Mouse (Mus musculus) liver, embryonic 13.5 days (tissue): Measurements from ENCODE around the gene Acot7. TPM values are rescaled to one million over a fixed set of nuclear protein-coding genes. Genes with fewer than 3 reads are reported as not detected.

Experiments used
- ATAC-seq: fragments of 200-750 bp; cut with Nextera tagmentation; 2 replicates; pipeline ENCODE4 v1.8.0; 2017; ENCODE audit warnings: low read depth, mild to moderate bottlenecking, moderate number of reproducible peaks, moderate library complexity
- DNase-seq: peaks from one replicate; pipeline ENCODE4 v3.0.0; 2022
- H3K27ac ChIP-seq: fragments of 300-500 bp; sonication (generic); 2 replicates; pipeline ENCODE4 v1.5.1; 2015; ENCODE audit warnings: moderate library complexity, mild to moderate bottlenecking, inconsistent platforms
- H3K27me3 ChIP-seq: fragments of 300-500 bp; sonication (generic); 2 replicates; pipeline ENCODE4 v1.6.1; 2015; ENCODE audit warnings: mild to moderate bottlenecking, inconsistent platforms
- H3K36me3 ChIP-seq: fragments of 300-500 bp; sonication (generic); 2 replicates; pipeline ENCODE4 v1.6.1; 2015; ENCODE audit warnings: mild to moderate bottlenecking, inconsistent platforms
- H3K4me1 ChIP-seq: fragments of 300-500 bp; sonication (generic); replicated peaks from 2 replicates; pipeline ENCODE4 v1.6.1; 2015; ENCODE audit warnings: inconsistent platforms
- H3K4me2 ChIP-seq: fragments of 300-500 bp; sonication (generic); 2 replicates; pipeline ENCODE4 v1.6.1; 2015; ENCODE audit warnings: inconsistent platforms, mild to moderate bottlenecking, moderate library complexity
- H3K4me3 ChIP-seq: fragments of 300-500 bp; sonication (generic); replicated peaks from 2 replicates; pipeline ENCODE4 v1.5.1; 2015; ENCODE audit warnings: mild to moderate bottlenecking, inconsistent platforms
- H3K9ac ChIP-seq: fragments of 300-500 bp; sonication (generic); 2 replicates; pipeline ENCODE4 v1.6.1; 2015; ENCODE audit warnings: mild to moderate bottlenecking, inconsistent platforms
- H3K9me3 ChIP-seq: fragments of 300-500 bp; sonication (generic); replicated peaks from 2 replicates; pipeline ENCODE4 v1.6.1; 2016; ENCODE audit warnings: inconsistent platforms
- WGBS: fragments of 180-500 bp; shearing (Covaris S2); methylation state at CpG from one replicate; pipeline ENCODE4 v1.1.7; 2015; ENCODE audit not compliant: insufficient replicate concordance; 5-methylcytosine and 5-hydroxymethylcytosine counted together
- polyA plus RNA-seq: library from polyadenylated mRNA; unstranded; fragments of >200 nt; fragmentation: Nextera tagmentation; extraction: Ambion mirVana; gene quantifications from 2 replicates; pipeline ENCODE4 v1.2.1, GENCODE M21; 2015

The Acot7 gene
- polyA plus RNA-seq, 1 experiment from 2014 or later, result 24.8 TPM

- peaks cover 23% of the 10 kb centered on the region for H3K4me1 ChIP-seq
- H3K9ac ChIP-seq, result no peak overlapping the region
- H3K27ac ChIP-seq, result no peak overlapping the region
- no peak for DNase-seq
- no peaks in the 10 kb centered on the region for H3K36me3 ChIP-seq
- peaks cover 45% of the 10 kb centered on the region for H3K27me3 ChIP-seq
- H3K9me3 ChIP-seq, result no peaks in the 10 kb centered on the region
- no peak overlapping the region for H3K4me2 ChIP-seq
- no peak for ATAC-seq
- WGBS, result 70% methylated on average over 9 of the region's 9 CpGs
- no peak overlapping the region for H3K4me3 ChIP-seq
Observed at GRCm38 (mm10) chr4:152270599-152270998, 92.7 kb downstream of the Acot7 start.

- peaks cover 23% of the 10 kb centered on the region for H3K4me1 ChIP-seq
- H3K27ac ChIP-seq, result peak overlapping the region; percentile 19; the same call in 1 of the 2 replicates
- WGBS, result 83% methylated on average over 11 of the region's 11 CpGs
- DNase-seq, result no peak
- ATAC-seq, result no peak
- no peaks in the 10 kb centered on the region for H3K9me3 ChIP-seq
- no peaks in the 10 kb centered on the region for H3K36me3 ChIP-seq
- H3K4me2 ChIP-seq, result no peak overlapping the region
- no peak overlapping the region for H3K9ac ChIP-seq
- no peak overlapping the region for H3K4me3 ChIP-seq
- peaks cover 52% of the 10 kb centered on the region for H3K27me3 ChIP-seq
Observed at GRCm38 (mm10) chr4:152271334-152271733, 93.4 kb downstream of the Acot7 start.

- DNase-seq (no peak), ATAC-seq (no peak)
- Histone ChIP-seq H3K27me3 (peaks cover 59% of the 10 kb centered on the region), H3K36me3 (no peaks in the 10 kb centered on the region), H3K9me3 (no peaks in the 10 kb centered on the region), H3K4me2 (no peak overlapping the region), H3K27ac (0 out of 2 replicates have a peak overlapping the region, but pooled peaks have one; percentile 19), H3K4me3 (no peak overlapping the region), H3K9ac (no peak overlapping the region), H3K4me1 (peaks cover 23% of the 10 kb centered on the region)
- WGBS, result 68% methylated on average over 7 of the region's 7 CpGs
Observed at GRCm38 (mm10) chr4:152272006-152272405, 94.1 kb downstream of the Acot7 start.

- H3K9me3 ChIP-seq, result no peaks in the 10 kb centered on the region
- no peak overlapping the region for H3K4me3 ChIP-seq
- peaks cover 23% of the 10 kb centered on the region for H3K4me1 ChIP-seq
- H3K4me2 ChIP-seq, result no peak overlapping the region
- H3K27me3 ChIP-seq, result peaks cover 59% of the 10 kb centered on the region
- ATAC-seq (no peak), DNase-seq (no peak)
- 0 out of 2 replicates have a peak overlapping the region, but pooled peaks have one; percentile 23 for H3K27ac ChIP-seq
- no peak overlapping the region for H3K9ac ChIP-seq
- WGBS, result 28% methylated on average over 9 of the region's 9 CpGs
- no peaks in the 10 kb centered on the region for H3K36me3 ChIP-seq
Observed at GRCm38 (mm10) chr4:152272449-152273049, 94.6 kb downstream of the Acot7 start.

- ATAC-seq, result no peak
- Histone ChIP-seq H3K9ac (no peak overlapping the region), H3K4me3 (no peak overlapping the region), H3K27me3 (peaks cover 59% of the 10 kb centered on the region), H3K4me2 (no peak overlapping the region), H3K4me1 (peaks cover 23% of the 10 kb centered on the region), H3K9me3 (no peaks in the 10 kb centered on the region), H3K36me3 (no peaks in the 10 kb centered on the region), H3K27ac (peak overlapping the region; percentile 23; the same call in 1 of the 2 replicates)
- no peak for DNase-seq
- WGBS, result 44% methylated on average over 3 of the region's 3 CpGs
Observed at GRCm38 (mm10) chr4:152273191-152273590, 95.3 kb downstream of the Acot7 start.

- 2% methylated on average over 39 of the region's 48 CpGs for WGBS
- Histone ChIP-seq H3K4me3 (peak within 1 kb of the TSS; percentile 56), H3K4me1 (peaks cover 23% of the 10 kb centered on the region), H3K27ac (peak within 1 kb of the TSS; percentile 23; the same call in 1 of the 2 replicates), H3K36me3 (no peaks in the 10 kb centered on the region), H3K27me3 (peaks cover 59% of the 10 kb centered on the region), H3K4me2 (peak within 1 kb of the TSS; percentile 67), H3K9me3 (no peaks in the 10 kb centered on the region), H3K9ac (peak within 1 kb of the TSS; percentile 39; the same call in 1 of the 2 replicates)
- no peak for DNase-seq
- 0 out of 2 replicates have a peak, but pooled peaks have one; percentile 32 for ATAC-seq
Observed at GRCm38 (mm10) chr4:152273621-152274236, 95.8 kb downstream of the Acot7 start, which contains the start of gene Gpr153. Gene Gpr153, plus strand, starts transcription at chr4:152274232.

- no peaks in the 10 kb centered on the region for H3K36me3 ChIP-seq
- no peak for ATAC-seq
Observed at GRCm38 (mm10) chr4:152274681-152275131, 96.8 kb downstream of the Acot7 start.

GRCm38 (mm10) chr4:152276389-152277347, 98.7 kb downstream of the Acot7 start:
- H3K36me3 ChIP-seq, result no peaks in the 10 kb centered on the region
- ATAC-seq (no peak), DNase-seq (no peak)
- peaks cover 75% of the 10 kb centered on the region for H3K27me3 ChIP-seq
- H3K9me3 ChIP-seq, result no peaks in the 10 kb centered on the region
- H3K4me3 ChIP-seq, result no peak overlapping the region
- H3K4me2 ChIP-seq, result no peak overlapping the region
- H3K9ac ChIP-seq, result no peak overlapping the region
- H3K27ac ChIP-seq, result no peak overlapping the region
- 48% methylated on average over 10 of the region's 10 CpGs for WGBS
- H3K4me1 ChIP-seq, result peaks cover 23% of the 10 kb centered on the region

More at GRCm38 (mm10) chr4:152274681-152275131, 96.8 kb downstream of the Acot7 start:
- Histone ChIP-seq H3K27me3 (peaks cover 61% of the 10 kb centered on the region), H3K9me3 (no peaks in the 10 kb centered on the region), H3K9ac (peak overlapping the region; percentile 39; the same call in 1 of the 2 replicates), H3K4me1 (peaks cover 23% of the 10 kb centered on the region), H3K4me2 (peak overlapping the region; percentile 67), H3K27ac (no peak overlapping the region), H3K4me3 (peak overlapping the region; percentile 56)
- 2% methylated on average over 20 of the region's 20 CpGs for WGBS
- DNase-seq, result no peak

GRCm38 (mm10) chr4:152277916-152278315, 100.0 kb downstream of the Acot7 start:
- Histone ChIP-seq H3K27me3 (peaks cover 75% of the 10 kb centered on the region), H3K9ac (no peak overlapping the region), H3K36me3 (no peaks in the 10 kb centered on the region), H3K4me2 (no peak overlapping the region), H3K9me3 (no peaks in the 10 kb centered on the region), H3K4me3 (no peak overlapping the region), H3K27ac (no peak overlapping the region), H3K4me1 (peaks cover 19% of the 10 kb centered on the region)
- ATAC-seq (no peak), DNase-seq (no peak)
- WGBS, result 58% methylated on average over 2 of the region's 2 CpGs

GRCm38 (mm10) chr4:152278986-152279385, 101.1 kb downstream of the Acot7 start:
- 78% methylated on average over 23 of the region's 23 CpGs for WGBS
- DNase-seq (no peak), ATAC-seq (no peak)
- Histone ChIP-seq H3K4me3 (no peak overlapping the region), H3K27ac (no peak overlapping the region), H3K36me3 (no peaks in the 10 kb centered on the region), H3K4me2 (no peak overlapping the region), H3K27me3 (peaks cover 75% of the 10 kb centered on the region), H3K4me1 (peaks cover 22% of the 10 kb centered on the region), H3K9ac (no peak overlapping the region), H3K9me3 (no peaks in the 10 kb centered on the region)

- DNase-seq (no peak), ATAC-seq (no peak)
- Histone ChIP-seq H3K27me3 (peaks cover 75% of the 10 kb centered on the region), H3K4me2 (no peak overlapping the region), H3K9ac (no peak overlapping the region), H3K4me3 (no peak overlapping the region), H3K27ac (no peak overlapping the region), H3K9me3 (no peaks in the 10 kb centered on the region), H3K4me1 (peaks cover 19% of the 10 kb centered on the region), H3K36me3 (no peaks in the 10 kb centered on the region)
- WGBS, result 40% methylated on average over 15 of the region's 15 CpGs
Observed at GRCm38 (mm10) chr4:152281601-152282000, 103.7 kb downstream of the Acot7 start.
